Comparison of ENCODE assay signal across 8 mouse cellular contexts in genomic region chr1:190978001-190978400, GRCm38 (mm10). TPM values are rescaled to one million over a fixed set of nuclear protein-coding genes. Genes with fewer than 3 reads are reported as not detected.
DNase-seq lines count a peak whose midpoint lies in the region; ATAC-seq and TF ChIP-seq lines count a peak whose summit lies in the region.

No protein-coding gene starts in this region.

- H3K9me3 ChIP-seq in lung, embryonic 16.5 days (ENCODE audit: control insufficient read depth, low read length): no peaks in the 10 kb centered on the region
- no peaks in the 10 kb centered on the region for H3K9me3 ChIP-seq in embryonic facial prominence, embryonic 15.5 days (replicated peaks)
- H3K9me3 ChIP-seq in limb, embryonic 10.5 days (replicated peaks): no peaks in the 10 kb centered on the region

- H3K4me3 ChIP-seq in lung, embryonic 16.5 days (ENCODE audit: low read length): peak overlapping the region; percentile 71
- H3K4me3 ChIP-seq in embryonic facial prominence, embryonic 15.5 days (replicated peaks): peak overlapping the region; percentile 60
- peak overlapping the region; percentile 88 for H3K4me3 ChIP-seq in limb, embryonic 10.5 days
- H3K4me3 ChIP-seq in olfactory bulb, adult 2 months (ENCODE audit: insufficient read depth, low read depth, low read length): peak overlapping the region; percentile 63

- peaks cover 17% of the 10 kb centered on the region for H3K4me1 ChIP-seq in lung, embryonic 16.5 days (replicated peaks; ENCODE audit: control insufficient read depth, insufficient read depth, low read length)
- H3K4me1 ChIP-seq in embryonic facial prominence, embryonic 15.5 days: peaks cover 26% of the 10 kb centered on the region
- peaks cover 54% of the 10 kb centered on the region for H3K4me1 ChIP-seq in limb, embryonic 10.5 days
- peaks cover 17% of the 10 kb centered on the region for H3K4me1 ChIP-seq in olfactory bulb, adult 2 months (ENCODE audit: control insufficient read depth, insufficient read depth, low read length)

- no peaks in the 10 kb centered on the region for H3K36me3 ChIP-seq in lung, embryonic 16.5 days (ENCODE audit: control insufficient read depth, insufficient read depth, low read length)
- H3K36me3 ChIP-seq in embryonic facial prominence, embryonic 15.5 days: peaks cover 23% of the 10 kb centered on the region; the same call in 1 of the 2 replicates
- H3K36me3 ChIP-seq in limb, embryonic 10.5 days: peaks cover 39% of the 10 kb centered on the region

- no peaks in the 10 kb centered on the region; the same call in 1 of the 2 replicates for H3K27me3 ChIP-seq in lung, embryonic 16.5 days (ENCODE audit: control insufficient read depth, insufficient read depth, low read depth, low read length)
- H3K27me3 ChIP-seq in embryonic facial prominence, embryonic 15.5 days: no peaks in the 10 kb centered on the region
- no peaks in the 10 kb centered on the region for H3K27me3 ChIP-seq in limb, embryonic 10.5 days (ENCODE audit: low read depth, poor library complexity, severe bottlenecking)

- peak overlapping the region; percentile 83 for H3K9ac ChIP-seq in lung, embryonic 16.5 days (ENCODE audit: low read length)
- peak overlapping the region; percentile 69 for H3K9ac ChIP-seq in embryonic facial prominence, embryonic 15.5 days

- peak overlapping the region; percentile 94 for H3K4me2 ChIP-seq in lung, embryonic 16.5 days (ENCODE audit: low read depth, low read length)
- peak overlapping the region; percentile 96 for H3K4me2 ChIP-seq in embryonic facial prominence, embryonic 15.5 days (replicated peaks)

- no peak for ATAC-seq in lung, embryonic 16.5 days (ENCODE audit: low read depth)
- ATAC-seq in embryonic facial prominence, embryonic 15.5 days (ENCODE audit: insufficient number of reproducible peaks, low FRiP score, low TSS enrichment, low read depth): no peak
- ATAC-seq in megakaryocyte progenitor cell, adult 5-6 weeks (replicated peaks; ENCODE audit: poor library complexity): no peak
- ATAC-seq in frontal cortex, adult (ENCODE audit: low TSS enrichment): no peak

- no peak overlapping the region for H3K27ac ChIP-seq in lung, embryonic 16.5 days (ENCODE audit: low read length)
- peak overlapping the region; percentile 95 for H3K27ac ChIP-seq in embryonic facial prominence, embryonic 15.5 days (replicated peaks)
- peak overlapping the region; percentile 96 for H3K27ac ChIP-seq in limb, embryonic 10.5 days
- no peak overlapping the region for H3K27ac ChIP-seq in olfactory bulb, adult 2 months (ENCODE audit: insufficient read depth, low read depth, low read length)

- no peak for DNase-seq in lung, postnatal 36 days
- DNase-seq in limb, embryonic 10.5 days (ENCODE audit: low spot score): peak; percentile 72
- DNase-seq in T-cell, adult 2 months (ENCODE audit: low spot score): no peak

- TF ChIP-seq POLR2A in olfactory bulb, adult 2 months (IDR thresholded peaks at IDR 0.05; ENCODE audit: insufficient read depth, low read depth, low read length): no peak

- no peak for TF ChIP-seq CTCF in olfactory bulb, adult 2 months (IDR thresholded peaks at IDR 0.05; ENCODE audit: insufficient read depth, low read depth, low read length)

- under 1% methylated on average over 22 of the region's 22 CpGs for WGBS in lung, embryonic 16.5 days
- WGBS in embryonic facial prominence, embryonic 15.5 days: 2% methylated on average over 22 of the region's 22 CpGs
- WGBS in limb, embryonic 10.5 days: under 1% methylated on average over 22 of the region's 22 CpGs
- WGBS in olfactory bulb, adult 2 months: 2% methylated on average over 22 of the region's 22 CpGs

RNA-seq across cellular contexts. Expression of gene Vash2, which starts 1.1 kb away (rescaled TPM):
- polyA plus RNA-seq in lung, embryonic 16.5 days (2015; fragmentation: Nextera tagmentation; extraction: Ambion mirVana): 15.2 and 17.7 TPM in 2 replicates
- polyA plus RNA-seq in embryonic facial prominence, embryonic 15.5 days (2015; fragmentation: Nextera tagmentation; extraction: Ambion mirVana): 45.3 and 49.0 TPM in 2 replicates
- polyA plus RNA-seq in limb, embryonic 10.5 days (2016; fragmentation: Nextera tagmentation; extraction: Ambion mirVana): 56.3 and 64.0 TPM in 2 replicates
- polyA plus RNA-seq in olfactory bulb, adult 2 months (2012; ENCODE audit: insufficient read depth, insufficient read length, low replicate concordance, missing spikeins): not detected in 2 replicates
- 0.05 and 0.07 TPM in 2 replicates for total RNA-seq in megakaryocyte progenitor cell, adult 5-6 weeks (2015)
- 0.07 and 0.08 TPM in 2 replicates for total RNA-seq in megakaryocyte progenitor cell, adult 5-6 weeks (2017)

RNA-seq across cellular contexts. Expression of gene Flvcr1, which starts 48.0 kb away (rescaled TPM):
- 3.6 and 4.6 TPM in 2 replicates for polyA plus RNA-seq in lung, embryonic 16.5 days (2015; fragmentation: Nextera tagmentation; extraction: Ambion mirVana)
- polyA plus RNA-seq in embryonic facial prominence, embryonic 15.5 days (2015; fragmentation: Nextera tagmentation; extraction: Ambion mirVana): 5.7 and 5.9 TPM in 2 replicates
- 6.9 and 8.7 TPM in 2 replicates for polyA plus RNA-seq in limb, embryonic 10.5 days (2016; fragmentation: Nextera tagmentation; extraction: Ambion mirVana)
- not detected in 2 replicates for polyA plus RNA-seq in olfactory bulb, adult 2 months (2012; ENCODE audit: insufficient read depth, insufficient read length, low replicate concordance, missing spikeins)
- total RNA-seq in megakaryocyte progenitor cell, adult 5-6 weeks (2015): 29.9 and 30.6 TPM in 2 replicates
- total RNA-seq in megakaryocyte progenitor cell, adult 5-6 weeks (2017): 21.7 and 24.9 TPM in 2 replicates

RNA-seq across cellular contexts. Expression of gene Angel2, which starts 53.1 kb away (rescaled TPM):
- polyA plus RNA-seq in lung, embryonic 16.5 days (2015; fragmentation: Nextera tagmentation; extraction: Ambion mirVana): 33.7 and 40.5 TPM in 2 replicates
- 40.3 and 45.7 TPM in 2 replicates for polyA plus RNA-seq in embryonic facial prominence, embryonic 15.5 days (2015; fragmentation: Nextera tagmentation; extraction: Ambion mirVana)
- 51.3 and 55.0 TPM in 2 replicates for polyA plus RNA-seq in limb, embryonic 10.5 days (2016; fragmentation: Nextera tagmentation; extraction: Ambion mirVana)
- not detected in 2 replicates for polyA plus RNA-seq in olfactory bulb, adult 2 months (2012; ENCODE audit: insufficient read depth, insufficient read length, low replicate concordance, missing spikeins)
- 23.4 and 25.3 TPM in 2 replicates for total RNA-seq in megakaryocyte progenitor cell, adult 5-6 weeks (2015)
- 22.9 and 35.8 TPM in 2 replicates for total RNA-seq in megakaryocyte progenitor cell, adult 5-6 weeks (2017)

RNA-seq across cellular contexts. Expression of gene Spata45, which starts 58.4 kb away (rescaled TPM):
- polyA plus RNA-seq in lung, embryonic 16.5 days (2015; fragmentation: Nextera tagmentation; extraction: Ambion mirVana): not detected in 2 replicates
- polyA plus RNA-seq in embryonic facial prominence, embryonic 15.5 days (2015; fragmentation: Nextera tagmentation; extraction: Ambion mirVana): not detected in 2 replicates
- polyA plus RNA-seq in limb, embryonic 10.5 days (2016; fragmentation: Nextera tagmentation; extraction: Ambion mirVana): not detected in 2 replicates
- polyA plus RNA-seq in olfactory bulb, adult 2 months (2012; ENCODE audit: insufficient read depth, insufficient read length, low replicate concordance, missing spikeins): not detected in 2 replicates
- not detected in 2 replicates for total RNA-seq in megakaryocyte progenitor cell, adult 5-6 weeks (2015)
- total RNA-seq in megakaryocyte progenitor cell, adult 5-6 weeks (2017): not detected in 2 replicates

Comparison
In these comparisons a context has a peak if more than half of its experiments do, and no peak if none do; other contexts are left out.
1. H3K27ac ChIP-seq: peak in embryonic facial prominence, embryonic 15.5 days (single experiment) and limb, embryonic 10.5 days (single experiment); none in lung, embryonic 16.5 days (single experiment) and olfactory bulb, adult 2 months (single experiment).
2. Peak in every context shown above with its lines, with median percentiles within 50 percentile points of each other: H3K4me3 ChIP-seq.